Mouse (Mus musculus): Measurements from ENCODE around the gene Eogt.

Gene Eogt

GRCm38 (mm10) chr6:97104264-97104852 is 44.6 kb downstream of the Eogt start:
- DNase-seq: peak; percentile 11

- no peak for DNase-seq
Measured at GRCm38 (mm10) chr6:97101958-97102702, 46.9 kb downstream of the Eogt start.

GRCm38 (mm10) chr6:97101190-97101957 is 47.6 kb downstream of the Eogt start:
- no peak for DNase-seq

GRCm38 (mm10) chr6:97082336-97082735 is 66.6 kb downstream of the Eogt start:
- DNase-seq: no peak

GRCm38 (mm10) chr6:97080016-97080415 is 69.0 kb downstream of the Eogt start:
- no peak for DNase-seq

GRCm38 (mm10) chr6:97060074-97060681 is 88.8 kb downstream of the Eogt start, which contains the start of gene Fam19a4:
Gene Fam19a4, minus strand, starts transcription at chr6:97060413.
- DNase-seq: peak; percentile 6

All from kidney, adult 18-20 months (tissue).